Mouse (Mus musculus) MEL (cell line): Measurements from ENCODE around the gene Thsd4. TPM values are rescaled to one million over a fixed set of nuclear protein-coding genes. Genes with fewer than 3 reads are reported as not detected.

Source experiments
- DNase-seq: peaks from one replicate; pipeline ENCODE4 v3.0.0; 2011; ENCODE audit warnings: low read depth, low spot score
- H3K27ac ChIP-seq: 2 replicates; pipeline ENCODE4 v1.5.1; 2012; ENCODE audit warnings: low read depth, mild to moderate bottlenecking, control low read depth, low read length, moderate library complexity; ENCODE audit not compliant: control insufficient read depth
- H3K27me3 ChIP-seq, 2 experiments: fragments of 150-350 bp in 1 of 2; sonication (generic) in 1 of 2; 2 replicates each; pipeline ENCODE4 v1.6.1; 2012; ENCODE audit warnings: low read length in 2 of 2, mild to moderate bottlenecking in 2 of 2, improper control_type of control experiment in 1 of 2, moderate library complexity in 1 of 2; ENCODE audit not compliant: insufficient read depth in 2 of 2, control insufficient read depth in 1 of 2
- H3K36me3 ChIP-seq, 2 experiments: 2 replicates each; pipeline ENCODE4 v1.6.1; 2012 to 2014; ENCODE audit warnings: low read length in 2 of 2, improper control_type of control experiment in 1 of 2, inconsistent platforms in 1 of 2, mild to moderate bottlenecking in 1 of 2; ENCODE audit not compliant: insufficient read depth in 2 of 2, control insufficient read depth in 1 of 2
- H3K4me1 ChIP-seq, 2 experiments: fragments of 150-350 bp in 1 of 2; sonication (generic) in 1 of 2; 2 replicates each; pipeline ENCODE4 v1.6.1; 2012; ENCODE audit warnings: low read length in 2 of 2, improper control_type of control experiment in 1 of 2, mild to moderate bottlenecking in 1 of 2; ENCODE audit not compliant: insufficient read depth in 2 of 2, control insufficient read depth in 1 of 2
- H3K4me3 ChIP-seq, 2 experiments: fragments of 150-350 bp in 1 of 2; sonication (generic) in 1 of 2; 2 replicates each; pipeline ENCODE4 v1.5.1; 2012; ENCODE audit warnings: low read depth in 2 of 2, low read length in 2 of 2, mild to moderate bottlenecking in 2 of 2, moderate library complexity in 2 of 2, control low read depth in 1 of 2, improper control_type of control experiment in 1 of 2; ENCODE audit not compliant: control insufficient read depth in 1 of 2, insufficient read depth in 1 of 2
- H3K79me2 ChIP-seq: 2 replicates; pipeline ENCODE4 v1.6.1; 2012; ENCODE audit warnings: mild to moderate bottlenecking, low read length, moderate library complexity; ENCODE audit not compliant: control insufficient read depth, poor library complexity, insufficient read depth
- H3K9ac ChIP-seq: 2 replicates; pipeline ENCODE4 v1.6.1; 2012; ENCODE audit warnings: low read depth, mild to moderate bottlenecking, control low read depth, low read length, moderate library complexity; ENCODE audit not compliant: control insufficient read depth, poor library complexity, severe bottlenecking
- H3K9me3 ChIP-seq: fragments of 150-350 bp; sonication (generic); replicated peaks from 2 replicates; pipeline ENCODE4 v1.6.1; 2012; ENCODE audit warnings: mild to moderate bottlenecking, low read length, improper control_type of control experiment, moderate library complexity; ENCODE audit not compliant: insufficient read depth
- JUND ChIP-seq: IDR thresholded peaks from 2 replicates; pipeline ENCODE4 v1.6.1; 2011; ENCODE audit warnings: low read depth, mild to moderate bottlenecking, improper control_type of control experiment, low read length
- MAZ ChIP-seq: IDR thresholded peaks from 2 replicates; pipeline ENCODE4 v1.6.1; 2012; ENCODE audit warnings: low read depth, mild to moderate bottlenecking, inconsistent platforms, low read length, improper control_type of control experiment
- MEF2A ChIP-seq: IDR thresholded peaks from 2 replicates; pipeline ENCODE4 v1.6.1; 2014; ENCODE audit warnings: low read depth, mild to moderate bottlenecking, inconsistent platforms, low read length, improper control_type of control experiment; ENCODE audit not compliant: poor library complexity, insufficient replicate concordance, severe bottlenecking; ENCODE audit errors: extremely low read depth
- MYC ChIP-seq: IDR thresholded peaks from 2 replicates; pipeline ENCODE4 v1.6.1; 2011; ENCODE audit warnings: low read depth, mild to moderate bottlenecking, low read length, improper control_type of control experiment, moderate library complexity
- POLR2AphosphoS2 ChIP-seq: IDR thresholded peaks from 2 replicates; pipeline ENCODE4 v1.6.1; 2011; ENCODE audit warnings: low read length, improper control_type of control experiment
- RCOR1 ChIP-seq: IDR thresholded peaks from 2 replicates; pipeline ENCODE4 v1.6.1; 2012; ENCODE audit warnings: low read depth, mild to moderate bottlenecking, inconsistent platforms, low read length, improper control_type of control experiment
- SMC3 ChIP-seq: IDR thresholded peaks from 2 replicates; pipeline ENCODE4 v1.6.1; 2011; ENCODE audit warnings: low read depth, low read length, improper control_type of control experiment
- TBP ChIP-seq: IDR thresholded peaks from 2 replicates; pipeline ENCODE4 v1.8.0; 2011; ENCODE audit warnings: low read depth, low read length, improper control_type of control experiment
- UBTF ChIP-seq: IDR thresholded peaks from 2 replicates; pipeline ENCODE4 v1.6.1; 2012; ENCODE audit warnings: low read depth, mild to moderate bottlenecking, inconsistent platforms, low read length, improper control_type of control experiment, moderate library complexity, borderline replicate concordance; ENCODE audit not compliant: insufficient read depth
- polyA plus RNA-seq, 2 experiments: library from polyadenylated mRNA; stranded (reverse) in 1 of 2; unstranded in 1 of 2; fragments of >175 nt in 1 of 2; fragments of >200 nt in 1 of 2; gene quantifications; 2 replicates each; pipeline versions ENCODE4 v1.2.1 to v1.2.4; 2012; ENCODE audit warnings: low replicate concordance in 2 of 2, low read depth in 1 of 2; ENCODE audit not compliant: insufficient read length in 2 of 2, insufficient read depth in 1 of 2, missing spikeins in 1 of 2
- total RNA-seq: library from RNA; depleted of rRNA; stranded (reverse); fragments of 300-350 nt; gene quantifications from 2 replicates; pipeline ENCODE4 v1.2.3, GENCODE M21; 2012

The Thsd4 gene
- total and polyA plus RNA-seq, 3 experiments = 0.08 TPM; not detected in 1

DNA sequence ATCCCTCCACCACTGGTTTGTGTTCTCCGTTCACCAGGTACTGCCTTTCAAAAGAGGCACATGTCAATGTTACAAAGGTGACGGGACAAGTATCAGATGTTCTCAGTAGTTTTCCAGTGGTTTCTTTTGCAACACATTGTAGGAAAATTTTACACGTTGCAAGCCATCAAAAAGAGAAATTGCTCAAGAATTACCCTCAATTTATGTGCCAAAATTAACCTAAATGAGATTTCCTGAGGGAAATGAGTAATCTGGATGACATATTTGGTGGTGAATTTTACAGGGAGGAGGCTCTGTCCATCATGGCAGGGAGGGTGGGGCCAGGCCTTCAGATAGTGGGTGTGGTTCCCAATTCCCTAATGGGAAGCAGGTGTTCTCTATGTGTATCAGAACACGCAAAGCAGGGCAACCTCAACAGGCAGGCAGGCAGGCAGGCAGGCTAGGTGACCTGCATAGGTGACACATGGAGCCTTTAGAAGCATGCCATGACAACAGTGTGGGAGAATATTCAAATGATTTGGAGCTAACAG lies 458.6 kb downstream of the Thsd4 start:
- H3K4me3 ChIP-seq = no peak overlapping the region
- H3K27me3 ChIP-seq = no peaks in the 10 kb centered on the region; a peak in 3 of 4 replicates
- no peak for DNase-seq
- H3K36me3 ChIP-seq = no peaks in the 10 kb centered on the region
- TF ChIP-seq RCOR1 (no peak), MEF2A (no peak), MAZ (no peak), UBTF (no peak), TBP (no peak), JUND (no peak), SMC3 (no peak)
- H3K4me1 ChIP-seq = no peaks in the 10 kb centered on the region
- no peaks in the 10 kb centered on the region for H3K79me2 ChIP-seq
- no peak overlapping the region for H3K9ac ChIP-seq
- H3K27ac ChIP-seq = no peak overlapping the region
- H3K9me3 ChIP-seq = no peaks in the 10 kb centered on the region

DNA sequence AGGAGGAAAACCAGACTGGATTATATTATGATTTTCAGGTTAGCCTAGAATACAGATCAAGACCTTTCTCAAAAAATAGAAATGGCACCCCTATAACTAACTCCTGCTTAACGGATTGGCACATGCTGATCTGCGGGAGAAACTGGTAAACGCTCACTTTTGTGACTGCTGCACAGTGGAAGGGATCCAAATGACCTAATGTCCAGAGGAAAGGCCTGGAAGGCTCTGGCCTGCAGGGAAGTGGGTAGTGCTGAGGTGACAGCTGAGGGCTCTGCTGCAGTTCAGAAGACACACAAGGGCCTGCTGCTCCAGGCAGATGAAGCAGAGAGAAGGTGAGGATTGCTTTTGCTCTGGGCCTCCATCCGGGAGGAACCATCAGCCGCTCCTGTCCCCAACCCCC lies 465.7 kb downstream of the Thsd4 start:
- no peak overlapping the region for H3K27ac ChIP-seq
- H3K9me3 ChIP-seq = no peaks in the 10 kb centered on the region
- H3K4me1 ChIP-seq = no peaks in the 10 kb centered on the region
- H3K4me3 ChIP-seq = no peak overlapping the region
- DNase-seq = no peak
- peaks cover 0 to 1% of the 10 kb centered on the region in 2 experiments; a peak in 2 of 4 replicates for H3K27me3 ChIP-seq
- H3K79me2 ChIP-seq = no peaks in the 10 kb centered on the region
- no peak overlapping the region for H3K9ac ChIP-seq
- TF ChIP-seq MYC = no peak
- TF ChIP-seq, all 39 proteins: peak for 0
- H3K36me3 ChIP-seq = no peaks in the 10 kb centered on the region

DNA sequence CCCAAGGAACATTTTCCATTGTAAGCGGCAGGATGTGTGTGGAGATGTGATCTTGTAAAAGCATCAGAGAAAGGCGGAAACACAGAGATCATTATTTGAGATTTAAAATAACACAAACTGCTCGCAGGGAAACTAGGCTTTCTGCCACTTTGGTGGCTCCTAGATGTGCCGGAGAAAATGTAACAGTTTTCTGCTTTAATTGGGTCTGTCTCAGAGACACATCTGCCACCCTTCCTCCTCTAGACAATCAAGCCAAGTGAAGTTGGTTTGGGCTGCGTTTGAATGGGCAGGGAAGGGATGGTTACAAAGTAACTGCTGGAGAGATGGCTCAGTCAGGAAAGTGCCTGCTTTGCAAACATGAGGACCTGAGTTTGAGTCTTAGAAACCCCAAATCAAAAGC lies 466.9 kb downstream of the Thsd4 start:
- H3K4me3 ChIP-seq = no peak overlapping the region
- H3K4me1 ChIP-seq = no peaks in the 10 kb centered on the region
- H3K79me2 ChIP-seq = no peaks in the 10 kb centered on the region
- H3K36me3 ChIP-seq = no peaks in the 10 kb centered on the region
- no peak for TF ChIP-seq POLR2AphosphoS2
- H3K27me3 ChIP-seq = peaks cover 0 to 1% of the 10 kb centered on the region in 2 experiments; a peak in 2 of 4 replicates
- no peak overlapping the region for H3K9ac ChIP-seq
- no peak for DNase-seq
- H3K27ac ChIP-seq = no peak overlapping the region
- H3K9me3 ChIP-seq = no peaks in the 10 kb centered on the region
